Mouse (Mus musculus) spleen, adult 2 months (tissue): Measurements from ENCODE around the gene Cacna1s.

Experiments
- CTCF ChIP-seq: fragments of 200-500 bp; IDR thresholded peaks from 2 replicates; pipeline ENCODE4 v1.5.1; 2011; ENCODE audit warnings: mild to moderate bottlenecking, inconsistent platforms; ENCODE audit not compliant: insufficient read depth, insufficient read length, insufficient replicate concordance; ENCODE audit errors: extremely low read depth
- POLR2A ChIP-seq: fragments of 200-500 bp; IDR thresholded peaks from 2 replicates; pipeline ENCODE4 v1.6.1; 2011; ENCODE audit warnings: low read depth, low read length, inconsistent platforms

DNA sequence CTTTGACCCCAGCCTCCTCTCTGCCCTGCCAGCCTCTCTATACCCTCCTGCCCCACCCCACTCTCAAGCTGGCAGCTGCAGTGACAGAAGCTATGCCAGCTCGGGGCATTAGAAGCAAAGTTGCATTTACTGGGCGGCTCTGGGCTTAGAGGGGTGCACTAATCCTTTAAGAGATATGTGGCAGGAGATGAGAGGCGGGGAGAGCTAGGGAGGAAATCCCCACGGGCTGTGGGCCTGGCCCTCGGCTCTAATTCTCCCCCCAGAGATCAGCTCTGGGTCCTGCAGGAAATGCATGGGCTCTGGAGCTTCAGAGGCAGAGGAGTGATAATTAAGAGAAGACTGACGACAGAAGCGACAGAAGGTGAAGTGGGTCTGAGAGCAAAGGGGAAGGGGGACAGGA lies 19.6 kb upstream of the Cacna1s start:
- TF ChIP-seq POLR2A (no peak), CTCF (no peak)
